Mouse (Mus musculus) right cerebral cortex, postnatal 4 days (tissue): ENCODE measurements around the gene Tdrkh.
A peak's percentile ranks its signal among the peaks of the same experiment; 100 is the strongest.

ENCODE experiments used
- DNase-seq: peaks from one replicate; pipeline ENCODE4 v3.0.0-alpha.2; 2022

The Tdrkh gene

GRCm38 (mm10) chr3:94391001-94391400, 22.1 kb upstream of the Tdrkh start:
- DNase-seq = no peak

GRCm38 (mm10) chr3:94392128-94392527, 20.9 kb upstream of the Tdrkh start:
- DNase-seq = no peak

GRCm38 (mm10) chr3:94393049-94393448, 20.0 kb upstream of the Tdrkh start:
- DNase-seq = no peak

DNA sequence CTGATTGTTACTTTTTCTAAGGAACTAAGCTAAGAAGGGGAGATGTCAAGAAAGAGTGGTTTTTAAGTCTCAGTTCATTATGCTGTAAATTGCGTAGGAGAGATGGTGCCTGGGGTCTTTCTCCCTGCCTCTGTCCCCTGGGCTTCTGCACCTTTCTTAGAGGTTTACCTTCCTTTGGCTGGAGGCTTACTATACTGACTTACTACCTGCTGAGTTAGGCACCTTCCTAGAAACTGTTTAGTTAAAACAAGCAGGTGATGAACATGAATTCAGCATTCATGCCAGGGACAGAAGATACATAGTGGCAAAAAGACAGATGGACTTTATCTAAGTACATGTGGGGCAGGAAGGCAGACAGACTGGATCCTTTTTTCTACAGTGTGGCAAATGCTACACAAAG, 16.7 kb upstream of the Tdrkh start:
- DNase-seq = no peak

DNA sequence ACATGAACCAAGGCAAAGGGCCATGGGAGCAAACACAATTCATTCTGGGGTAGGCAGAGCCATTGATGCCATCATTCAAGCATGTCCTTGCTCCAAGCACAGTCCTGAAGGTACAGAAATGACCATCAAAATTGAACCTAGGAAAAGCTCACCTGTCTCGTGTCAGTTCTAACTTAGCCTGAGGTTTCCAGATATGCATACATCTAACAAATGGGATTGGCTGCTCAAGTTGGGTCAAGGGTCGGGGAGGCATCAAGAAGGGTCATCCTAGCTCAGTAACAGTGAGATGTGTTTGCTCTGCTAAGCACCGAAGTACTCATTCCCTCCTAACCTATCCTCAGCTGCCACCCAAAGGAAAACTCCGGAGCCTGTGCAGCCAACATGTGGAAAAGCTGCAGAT, 16.2 kb upstream of the Tdrkh start:
- DNase-seq = no peak

DNA sequence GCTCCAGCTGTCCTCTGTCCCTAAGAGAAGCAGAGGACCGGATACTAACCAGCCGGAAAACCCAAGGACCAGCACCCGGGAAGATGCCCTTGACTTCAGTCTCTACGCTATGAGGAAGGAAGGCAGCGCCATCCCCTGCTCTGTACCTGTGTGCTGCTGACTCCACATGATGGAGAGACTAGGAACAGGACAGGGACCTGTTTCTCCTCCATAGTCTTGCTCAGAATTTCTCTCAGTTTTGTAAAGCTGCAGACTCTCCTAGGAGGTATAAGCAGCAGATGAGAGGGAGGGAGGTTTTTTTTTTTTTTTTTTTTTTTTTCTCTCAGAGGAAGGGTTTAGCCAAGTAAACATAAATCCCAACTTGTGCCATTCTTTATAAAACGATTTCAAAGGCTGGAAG, 14.9 kb upstream of the Tdrkh start, which contains the start of gene Lingo4:
Gene Lingo4, plus strand, starts transcription at position 301 of the 400 bp plus-strand sequence.
- no peak for DNase-seq

- peak; percentile 47 for DNase-seq
Measured at GRCm38 (mm10) chr3:94398943-94399481, 14.1 kb upstream of the Tdrkh start.

- no peak for DNase-seq
Measured at GRCm38 (mm10) chr3:94399663-94400310, 13.3 kb upstream of the Tdrkh start.

DNA sequence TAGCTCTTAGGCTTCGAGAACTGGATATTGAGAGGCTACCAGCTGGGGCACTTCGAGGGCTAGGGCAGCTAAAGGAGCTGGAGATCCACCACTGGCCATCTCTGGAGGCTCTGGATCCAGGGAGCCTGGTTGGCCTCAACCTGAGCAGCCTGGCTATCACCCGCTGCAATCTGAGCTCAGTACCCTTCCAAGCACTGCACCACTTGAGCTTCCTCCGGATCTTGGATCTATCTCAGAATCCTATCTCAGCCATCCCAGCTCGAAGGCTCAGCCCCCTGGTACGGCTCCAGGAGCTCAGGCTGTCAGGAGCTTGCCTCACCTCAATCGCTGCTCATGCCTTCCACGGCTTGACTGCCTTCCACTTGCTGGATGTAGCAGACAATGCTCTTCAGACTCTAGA, 10.6 kb upstream of the Tdrkh start:
- DNase-seq = no peak

GRCm38 (mm10) chr3:94404366-94405054, 8.6 kb upstream of the Tdrkh start:
- DNase-seq = peak; percentile 11

DNA sequence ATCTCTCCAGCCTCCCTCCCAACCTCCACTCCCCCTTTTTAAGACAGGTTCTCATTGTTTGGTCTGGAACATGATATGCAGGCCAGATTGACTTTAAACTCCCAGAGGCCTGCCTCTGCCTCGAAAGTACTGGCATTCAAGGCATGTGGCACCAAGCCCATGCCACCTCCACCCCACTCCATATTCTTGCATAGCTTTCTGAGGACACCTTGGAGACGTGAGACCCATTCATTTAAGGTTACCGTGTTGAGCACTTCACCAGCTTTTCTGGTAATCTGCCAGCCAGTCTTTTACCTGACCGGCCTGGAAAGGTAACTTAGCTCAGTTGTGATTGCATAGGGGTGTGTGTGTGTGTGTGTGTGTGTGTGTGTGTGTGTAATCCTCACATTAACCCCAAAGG, 7.5 kb upstream of the Tdrkh start:
- no peak for DNase-seq

DNA sequence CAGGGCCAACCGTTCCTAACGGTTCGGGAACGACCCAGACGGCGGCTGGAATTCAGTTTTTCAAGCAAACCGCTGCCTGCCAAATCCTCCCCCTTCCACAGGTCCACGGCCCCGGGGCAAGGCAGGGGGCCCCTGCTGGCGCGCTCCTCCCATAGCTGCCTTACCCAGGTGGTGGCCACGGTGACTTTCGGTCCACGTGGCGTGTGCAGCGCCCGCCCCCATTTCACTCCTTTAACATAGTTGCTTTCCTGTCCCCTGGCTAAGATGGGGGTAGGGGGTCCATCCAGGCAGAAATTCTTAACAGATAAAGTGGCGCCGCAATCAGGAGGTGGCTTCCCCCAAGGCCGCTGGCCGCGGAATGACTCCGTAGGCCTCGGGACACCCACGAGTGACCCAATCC, 543 bp upstream of the Tdrkh start:
- DNase-seq = no peak

GRCm38 (mm10) chr3:94430980-94431379, 17.9 kb downstream of the Tdrkh start:
- no peak for DNase-seq

DNA sequence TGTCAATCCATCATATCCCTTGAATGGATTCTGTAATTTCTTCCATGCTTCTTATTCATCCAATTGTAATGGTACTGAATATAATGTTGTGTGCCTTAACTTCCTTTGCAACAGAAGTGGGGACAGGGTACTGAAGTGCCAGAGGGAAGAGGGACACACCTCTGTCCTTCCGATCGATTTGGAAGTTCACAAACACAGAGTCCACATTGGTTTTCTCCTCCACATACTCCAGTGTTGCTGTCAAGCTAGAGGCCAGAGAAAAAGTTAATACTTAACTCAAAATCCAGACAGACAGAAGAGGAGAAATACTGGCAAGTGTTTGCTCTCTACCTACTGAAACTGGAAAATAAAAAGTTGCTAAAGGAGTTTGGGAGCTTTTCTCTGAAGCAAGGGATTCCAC, 21.2 kb downstream of the Tdrkh start:
- DNase-seq = no peak

DNA sequence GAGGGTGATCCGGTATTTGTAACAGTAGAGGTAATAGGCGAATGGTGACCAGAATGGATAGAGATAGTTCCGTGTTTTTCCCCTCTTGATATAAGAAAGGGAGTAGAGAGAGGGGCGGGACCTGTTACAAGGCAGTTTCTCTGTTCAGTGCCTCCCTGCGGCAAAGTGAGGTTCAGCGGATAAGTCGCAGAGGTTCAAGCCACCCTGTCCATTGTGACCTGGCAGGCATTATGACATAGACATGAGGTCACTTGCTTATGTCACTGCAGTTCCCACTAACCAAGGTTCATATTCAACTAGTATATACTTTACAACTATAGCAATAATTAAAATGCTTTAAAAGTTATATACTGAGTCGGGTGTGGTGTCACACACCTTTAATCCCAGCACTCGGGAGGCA, 23.3 kb downstream of the Tdrkh start:
- no peak for DNase-seq

GRCm38 (mm10) chr3:94441182-94441581, 28.1 kb downstream of the Tdrkh start:
- DNase-seq = no peak

DNA sequence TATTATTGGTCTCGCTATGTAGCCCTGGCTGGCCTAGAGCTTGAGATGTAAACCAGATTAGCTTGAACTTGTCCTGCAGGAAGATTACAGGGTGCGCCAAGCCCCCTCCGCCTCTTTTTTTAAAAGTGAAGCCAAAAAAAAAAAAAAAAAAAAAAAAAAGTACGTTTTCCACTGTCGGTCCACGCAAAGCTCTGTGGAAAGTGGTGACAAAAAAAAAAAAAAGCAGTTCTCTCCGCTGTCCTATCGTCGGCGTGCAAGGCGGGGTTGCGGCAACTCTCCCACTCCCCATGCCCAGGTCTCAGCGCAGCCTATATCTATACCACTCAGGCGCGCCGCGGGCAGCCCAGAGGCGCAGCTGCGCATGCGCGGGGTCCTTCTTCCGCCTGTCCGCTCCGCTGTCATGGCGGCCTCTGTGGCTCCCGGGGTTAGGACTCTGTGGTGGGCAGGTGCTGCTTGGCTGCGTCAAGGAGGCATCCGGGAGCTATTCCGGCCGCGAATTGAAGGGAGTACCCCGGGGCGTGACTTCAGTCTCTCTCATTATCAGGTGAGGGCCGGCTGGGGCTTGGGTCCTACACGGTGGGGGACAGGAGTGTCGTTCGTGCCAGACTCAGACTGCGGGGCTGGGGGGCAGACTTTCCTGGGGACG, 30.0 kb downstream of the Tdrkh start, which contains the start of gene Mrpl9:
Gene Mrpl9, plus strand, starts transcription at position 368 of the 646 bp plus-strand sequence.
- DNase-seq = peak; percentile 97

GRCm38 (mm10) chr3:94443597-94443964, 30.5 kb downstream of the Tdrkh start, which contains the start of gene Oaz3:
TSS of gene Oaz3 (minus strand) at chr3:94443915.
- DNase-seq = no peak

DNA sequence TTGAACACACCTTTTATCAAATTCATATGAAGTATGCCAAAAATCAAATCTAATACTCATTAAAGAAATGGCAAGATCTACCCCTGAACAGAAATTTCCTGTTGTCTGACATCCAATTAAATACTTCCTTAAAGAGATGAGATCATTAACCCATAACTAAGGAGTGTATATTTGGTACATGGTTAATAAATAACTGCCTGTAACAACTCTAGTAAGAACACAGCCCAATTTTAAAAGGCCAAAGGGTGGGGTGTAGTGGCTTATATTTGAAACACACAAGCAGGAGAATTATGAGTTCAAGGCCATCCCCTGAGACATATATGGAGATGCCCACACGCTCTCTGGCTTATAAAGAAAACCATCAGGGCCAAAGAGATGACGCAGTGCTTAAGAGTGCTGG, 36.3 kb downstream of the Tdrkh start:
- DNase-seq = no peak

DNA sequence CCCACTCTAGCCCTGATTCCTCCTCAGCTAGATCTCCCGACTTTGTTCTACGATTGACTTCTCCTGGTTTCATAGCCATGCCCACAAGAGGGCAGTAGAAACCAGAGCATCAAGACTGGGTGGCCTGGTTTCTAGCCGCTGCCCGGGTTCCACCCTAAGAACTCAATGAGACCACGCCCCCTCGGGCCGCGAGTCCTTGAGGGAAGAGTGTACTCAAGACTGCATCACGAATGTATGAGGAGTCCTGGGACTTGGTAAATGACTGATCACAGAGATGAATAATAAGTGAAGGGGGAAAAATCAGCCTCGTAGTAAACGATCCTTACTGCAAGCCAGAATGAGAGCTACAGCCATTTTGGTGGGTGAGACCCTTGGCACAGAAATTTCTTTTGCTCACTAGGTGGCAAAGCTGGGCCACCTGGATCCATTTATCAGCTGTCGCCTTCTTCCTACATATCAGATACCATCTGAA, 43.5 kb downstream of the Tdrkh start:
- peak; percentile 80 for DNase-seq

DNA sequence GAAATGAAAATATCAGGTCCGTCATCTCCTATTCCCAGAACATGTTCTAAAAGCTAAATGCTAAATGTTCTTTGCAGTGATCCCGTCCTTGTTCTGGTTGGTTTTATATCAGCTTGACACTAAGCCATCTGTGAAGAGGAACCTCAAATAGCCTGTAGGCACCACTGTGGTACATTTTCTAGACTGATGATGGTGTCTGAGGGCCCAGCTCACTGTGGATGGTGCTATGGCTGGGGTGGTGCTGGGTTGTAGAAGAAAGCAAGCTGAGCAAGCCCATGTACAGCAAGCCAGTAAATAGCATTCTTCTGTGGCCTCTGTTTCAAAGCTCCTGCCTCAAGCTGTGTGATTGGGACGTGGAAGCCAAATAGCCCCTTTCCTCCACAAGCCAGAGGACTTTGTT, 44.0 kb downstream of the Tdrkh start:
- no peak for DNase-seq

DNA sequence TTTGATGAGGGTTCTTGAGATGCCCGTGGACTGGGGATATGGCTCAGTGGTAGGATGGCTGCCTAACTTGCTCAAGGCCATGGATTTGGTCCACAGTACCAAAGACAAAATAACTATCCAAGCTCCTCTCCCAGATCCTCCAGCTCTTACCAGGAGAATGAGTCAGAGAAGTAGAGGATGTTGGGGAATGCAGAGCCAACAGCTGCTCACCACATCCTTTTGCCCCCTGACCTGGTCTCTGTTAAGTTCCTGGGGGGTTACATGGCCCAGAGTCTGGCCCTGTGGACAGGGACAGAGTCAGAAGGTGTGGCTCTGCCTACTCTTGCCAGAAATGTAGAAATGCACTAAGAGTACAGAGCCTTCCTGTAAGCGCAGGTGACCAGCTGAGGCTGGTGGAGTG, 46.8 kb downstream of the Tdrkh start:
- no peak for DNase-seq

DNA sequence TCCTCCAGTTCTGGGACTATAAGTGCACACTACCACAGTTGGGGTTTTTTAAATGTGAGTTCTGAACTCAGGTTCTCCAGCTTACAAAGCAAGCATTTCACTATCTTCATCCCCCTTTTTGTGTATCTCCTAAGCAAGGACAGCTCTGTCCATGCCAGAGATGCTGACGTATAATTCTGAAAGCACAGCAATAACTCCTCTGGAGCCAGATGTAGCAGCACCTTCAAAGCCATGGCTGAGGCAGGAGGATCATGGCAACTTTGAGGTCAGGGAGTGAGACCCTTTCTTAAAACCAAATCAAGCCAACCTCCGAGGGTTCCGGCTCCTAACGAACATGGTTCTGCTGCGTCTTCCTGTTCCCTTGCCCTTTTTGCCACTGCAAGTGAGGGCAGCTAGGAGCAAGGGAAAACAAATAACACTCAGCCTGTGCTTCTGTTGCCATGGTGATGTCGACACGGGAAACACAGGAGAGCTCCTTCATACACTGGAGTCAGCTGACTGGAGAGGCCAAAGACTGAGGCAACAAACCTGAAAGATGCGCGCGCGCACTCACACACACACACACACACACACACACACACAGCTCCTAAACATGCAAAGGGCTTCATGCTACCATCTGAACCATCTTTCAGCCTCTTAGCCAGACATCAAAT, 51.0 kb downstream of the Tdrkh start:
- DNase-seq = no peak
